Mouse (Mus musculus) liver, adult 2 months (tissue): ENCODE measurements around the gene P2ry4. TPM values are rescaled to one million over a fixed set of nuclear protein-coding genes. Genes with fewer than 3 reads are reported as not detected.

ENCODE experiments used
- DNase-seq: peaks from one replicate; pipeline ENCODE4 v3.0.0-alpha.2; 2011; ENCODE audit warnings: low read depth, low spot score; ENCODE audit errors: extremely low read depth
- H3K27ac ChIP-seq: fragments of 200-500 bp; replicated peaks from 2 replicates; pipeline ENCODE4 v1.5.1; 2012; ENCODE audit warnings: low read depth, mild to moderate bottlenecking, control low read depth, inconsistent platforms, low read length; ENCODE audit not compliant: insufficient read depth
- H3K27me3 ChIP-seq: fragments of 200-500 bp; 2 replicates; pipeline ENCODE4 v1.6.1; 2012; ENCODE audit warnings: mild to moderate bottlenecking, moderate library complexity, low read length, inconsistent platforms; ENCODE audit not compliant: control insufficient read depth, insufficient read depth
- H3K36me3 ChIP-seq: fragments of 200-500 bp; 2 replicates; pipeline ENCODE4 v1.6.1; 2012; ENCODE audit warnings: low read length, inconsistent platforms; ENCODE audit not compliant: control insufficient read depth, insufficient read depth
- H3K4me1 ChIP-seq: fragments of 200-500 bp; 2 replicates; pipeline ENCODE4 v1.6.1; 2011; ENCODE audit warnings: low read length; ENCODE audit not compliant: control insufficient read depth, insufficient read depth
- H3K4me3 ChIP-seq: fragments of 200-500 bp; 2 replicates; pipeline ENCODE4 v1.5.1; 2011; ENCODE audit warnings: low read depth, mild to moderate bottlenecking, control low read depth, low read length, moderate library complexity; ENCODE audit not compliant: insufficient read depth
- H3K79me2 ChIP-seq: fragments of 200-500 bp; 2 replicates; pipeline ENCODE4 v1.6.1; 2012; ENCODE audit warnings: inconsistent platforms, mild to moderate bottlenecking, low read length, moderate library complexity; ENCODE audit not compliant: control insufficient read depth, insufficient read depth
- H3K9ac ChIP-seq: fragments of 200-500 bp; 2 replicates; pipeline ENCODE4 v1.6.1; 2012; ENCODE audit warnings: low read depth, mild to moderate bottlenecking, control low read depth, inconsistent platforms, low read length
- CTCF ChIP-seq: fragments of 200-500 bp; IDR thresholded peaks from 2 replicates; pipeline ENCODE4 v1.5.1; 2011; ENCODE audit warnings: low read depth, low read length, control low read depth
- POLR2A ChIP-seq: fragments of 200-500 bp; IDR thresholded peaks from 2 replicates; pipeline ENCODE4 v1.6.1; 2011; ENCODE audit warnings: low read length, control low read depth; ENCODE audit not compliant: insufficient read depth; ENCODE audit errors: extremely low read depth
- WGBS: fragments of 180-500 bp; shearing (Covaris S2); methylation state at CpG from one replicate; pipeline ENCODE4 v1.1.7; 2018; 5-methylcytosine and 5-hydroxymethylcytosine counted together
- polyA plus RNA-seq: library from polyadenylated mRNA; depleted of rRNA; stranded (reverse); fragments of >200 nt; gene quantifications from 2 replicates; pipeline ENCODE4 v1.2.3, GENCODE M21; 2012
- total RNA-seq: library from RNA; depleted of rRNA; stranded (reverse); fragments of >200 nt; gene quantifications from 2 replicates; pipeline ENCODE4 v1.2.3, GENCODE M21; 2014

The P2ry4 gene
- total and polyA plus RNA-seq, 2 experiments = 12.2 to 14.7 TPM

GRCm38 (mm10) chrX:100625146-100625545 lies 30.5 kb upstream of the P2ry4 start:
- TF ChIP-seq CTCF (no peak), POLR2A (no peak)
- Histone ChIP-seq H3K9ac (peak overlapping the region; percentile 63), H3K4me3 (peak overlapping the region; percentile 71), H3K4me1 (peaks cover 2% of the 10 kb centered on the region; the same call in 1 of the 2 replicates), H3K27me3 (no peaks in the 10 kb centered on the region), H3K27ac (no peak overlapping the region; the same call in 1 of the 2 replicates), H3K36me3 (peaks cover 5% of the 10 kb centered on the region; the same call in 1 of the 2 replicates), H3K79me2 (no peaks in the 10 kb centered on the region)
- no peak for DNase-seq
- 8% methylated on average over 7 of the region's 7 CpGs for WGBS

GRCm38 (mm10) chrX:100624242-100624641 lies 29.6 kb upstream of the P2ry4 start:
- Histone ChIP-seq H3K9ac (no peak overlapping the region), H3K36me3 (peaks cover 5% of the 10 kb centered on the region; the same call in 1 of the 2 replicates), H3K79me2 (no peaks in the 10 kb centered on the region), H3K27ac (no peak overlapping the region), H3K27me3 (no peaks in the 10 kb centered on the region), H3K4me1 (peaks cover 2% of the 10 kb centered on the region; the same call in 1 of the 2 replicates), H3K4me3 (no peak overlapping the region)
- WGBS = 93% methylated on average over 4 of the region's 4 CpGs
- TF ChIP-seq POLR2A (no peak), CTCF (no peak)
- DNase-seq = no peak

- H3K9ac ChIP-seq = no peak overlapping the region
- H3K36me3 ChIP-seq = peaks cover 5% of the 10 kb centered on the region; the same call in 1 of the 2 replicates
- 45% methylated on average over 2 of the region's 2 CpGs for WGBS
- no peak overlapping the region for H3K4me3 ChIP-seq
- no peaks in the 10 kb centered on the region for H3K79me2 ChIP-seq
- peaks cover under 1% of the 10 kb centered on the region; the same call in 1 of the 2 replicates for H3K4me1 ChIP-seq
- no peak for DNase-seq
- no peak overlapping the region for H3K27ac ChIP-seq
- TF ChIP-seq CTCF (no peak), POLR2A (no peak)
- no peaks in the 10 kb centered on the region for H3K27me3 ChIP-seq
These were observed 26.7 kb upstream of the P2ry4 start for GRCm38 (mm10) chrX:100621366-100621765.

- no peak overlapping the region for H3K27ac ChIP-seq
- no peak overlapping the region for H3K4me3 ChIP-seq
- WGBS = 49% methylated on average over 3 of the region's 3 CpGs
- H3K9ac ChIP-seq = no peak overlapping the region
- H3K36me3 ChIP-seq = peaks cover 5% of the 10 kb centered on the region; the same call in 1 of the 2 replicates
- no peaks in the 10 kb centered on the region for H3K4me1 ChIP-seq
- no peak for TF ChIP-seq POLR2A
- no peak for TF ChIP-seq CTCF
- DNase-seq = peak; percentile 21
- H3K27me3 ChIP-seq = no peaks in the 10 kb centered on the region
- H3K79me2 ChIP-seq = no peaks in the 10 kb centered on the region
These were observed 23.8 kb upstream of the P2ry4 start for GRCm38 (mm10) chrX:100618488-100618887.

GRCm38 (mm10) chrX:100605314-100605713 lies 10.6 kb upstream of the P2ry4 start, which contains the start of gene Arr3:
TSS of gene Arr3 (plus strand) at chrX:100605497.
- 94% methylated on average over 1 of the region's 1 CpGs for WGBS
- Histone ChIP-seq H3K27ac (no peak within 1 kb of the TSS), H3K4me1 (no peaks in the 10 kb centered on the region), H3K79me2 (no peaks in the 10 kb centered on the region), H3K9ac (no peak within 1 kb of the TSS), H3K4me3 (no peak within 1 kb of the TSS), H3K36me3 (no peaks in the 10 kb centered on the region), H3K27me3 (no peaks in the 10 kb centered on the region)
- no peak for DNase-seq
- TF ChIP-seq CTCF (no peak), POLR2A (no peak)

- Histone ChIP-seq H3K27me3 (no peaks in the 10 kb centered on the region), H3K27ac (no peak overlapping the region), H3K4me3 (no peak overlapping the region), H3K4me1 (no peaks in the 10 kb centered on the region), H3K9ac (no peak overlapping the region), H3K79me2 (no peaks in the 10 kb centered on the region), H3K36me3 (no peaks in the 10 kb centered on the region)
- TF ChIP-seq POLR2A (no peak), CTCF (no peak)
- DNase-seq = no peak
- 85% methylated on average over 4 of the region's 4 CpGs for WGBS
These were observed 5.1 kb upstream of the P2ry4 start for GRCm38 (mm10) chrX:100599755-100600154.
